In genomic region chr19:14479711-14480110, GRCm38 (mm10) we compare ENCODE assay signal across 27 mouse cellular contexts.
DNase-seq lines count a peak whose midpoint lies in the region; ATAC-seq and TF ChIP-seq lines count a peak whose summit lies in the region.
"Had no signal": no experiment of that assay in that cellular context is flagged by ENCODE, and none has a peak within 500 bp of the region (broad histone marks: within the 10 kb centered on the region; RNA-seq: fewer than 3 reads in every experiment).

No protein-coding gene starts in this region.

- peak; percentile 61 for DNase-seq in forebrain, embryonic 14.5 days (ENCODE audit: low spot score)
- peak; percentile 6 to 34 for DNase-seq in lung, adult 18-20 months
- no peak for DNase-seq in lung, postnatal 14 days
- peak; percentile 69 for DNase-seq in brain, embryonic 14.5 days (ENCODE audit: low read depth)
- DNase-seq in lung, postnatal 36 days = peak; percentile 41
- DNase-seq in layer of hippocampus, adult 11-12 months (ENCODE audit: low spot score) = no peak
- DNase-seq in ovary, adult 18-20 months (ENCODE audit: low spot score) = no peak
- DNase-seq: adrenal gland, adult 8-10 months; cerebellum, postnatal 36 days; gastrocnemius, adult 2 months; heart, postnatal 36 days; liver, embryonic 13.5 days; thymus, adult 18-20 months; thymus, postnatal 36 days had no signal

- H3K36me3 ChIP-seq in forebrain, embryonic 14.5 days (ENCODE audit: control insufficient read depth, insufficient read depth, low read length) = no peaks in the 10 kb centered on the region
- H3K36me3 ChIP-seq in forebrain, embryonic 12.5 days (replicated peaks) = no peaks in the 10 kb centered on the region
- H3K36me3 ChIP-seq: heart, embryonic 15.5 days; hindbrain, embryonic 13.5 days; kidney, embryonic 15.5 days; limb, embryonic 13.5 days; liver, embryonic 13.5 days; midbrain, embryonic 15.5 days; neural tube, embryonic 13.5 days had no signal

- H3K4me2 ChIP-seq in forebrain, embryonic 14.5 days (ENCODE audit: low read length) = no peak overlapping the region
- no peak overlapping the region for H3K4me2 ChIP-seq in forebrain, embryonic 12.5 days
- H3K4me2 ChIP-seq: heart, embryonic 15.5 days; hindbrain, embryonic 13.5 days; kidney, embryonic 15.5 days; limb, embryonic 13.5 days; liver, embryonic 13.5 days; midbrain, embryonic 15.5 days; neural tube, embryonic 13.5 days had no signal

- no peak for ATAC-seq in forebrain, embryonic 14.5 days
- no peak for ATAC-seq in forebrain, embryonic 12.5 days (ENCODE audit: low FRiP score)
- ATAC-seq: activated CD4-positive, CD25-positive, alpha-beta regulatory T cell, adult 4 months; midbrain, embryonic 15.5 days had no signal

- no peak for TF ChIP-seq POLR2A in brain, embryonic 14.5 days (IDR thresholded peaks at IDR 0.05; ENCODE audit: borderline replicate concordance, extremely low read depth, insufficient read depth, insufficient read length, poor library complexity, severe bottlenecking)

- no peak overlapping the region for H3K4me3 ChIP-seq in forebrain, embryonic 14.5 days (ENCODE audit: low read depth, low read length)
- H3K4me3 ChIP-seq in forebrain, embryonic 12.5 days (replicated peaks) = no peak overlapping the region
- H3K4me3 ChIP-seq: forebrain, embryonic 10.5 days; gastrocnemius, adult 2 months; heart, embryonic 15.5 days; hindbrain, embryonic 13.5 days; kidney, embryonic 15.5 days; limb, embryonic 13.5 days; liver, embryonic 13.5 days; megakaryocyte, embryonic 14.5 days; midbrain, embryonic 15.5 days; myocyte; neural tube, embryonic 13.5 days had no signal

- no peak for TF ChIP-seq CTCF in brain, embryonic 14.5 days (IDR thresholded peaks at IDR 0.05; ENCODE audit: borderline replicate concordance, extremely low read depth, insufficient read depth, insufficient read length)

- H3K9me3 ChIP-seq in forebrain, embryonic 14.5 days (replicated peaks; ENCODE audit: control insufficient read depth, low read length) = no peaks in the 10 kb centered on the region
- H3K9me3 ChIP-seq in forebrain, embryonic 12.5 days = no peaks in the 10 kb centered on the region
- H3K9me3 ChIP-seq: forebrain, embryonic 10.5 days; G1E; heart, embryonic 15.5 days; hindbrain, embryonic 13.5 days; kidney, embryonic 15.5 days; limb, embryonic 13.5 days; liver, embryonic 13.5 days; megakaryocyte, embryonic 14.5 days; midbrain, embryonic 15.5 days; neural tube, embryonic 13.5 days had no signal

- no peak overlapping the region for H3K27ac ChIP-seq in forebrain, embryonic 14.5 days (ENCODE audit: low read depth, low read length)
- no peak overlapping the region for H3K27ac ChIP-seq in forebrain, embryonic 12.5 days
- H3K27ac ChIP-seq: forebrain, embryonic 10.5 days; gastrocnemius, adult 2 months; heart, embryonic 15.5 days; hindbrain, embryonic 13.5 days; kidney, embryonic 15.5 days; liver, embryonic 13.5 days; midbrain, embryonic 15.5 days; neural tube, embryonic 13.5 days had no signal

- peaks cover 27% of the 10 kb centered on the region for H3K4me1 ChIP-seq in forebrain, embryonic 14.5 days (ENCODE audit: control insufficient read depth, insufficient read depth, low read length)
- peaks cover 34% of the 10 kb centered on the region for H3K4me1 ChIP-seq in forebrain, embryonic 12.5 days

- no peaks in the 10 kb centered on the region for H3K27me3 ChIP-seq in forebrain, embryonic 14.5 days (replicated peaks; ENCODE audit: control insufficient read depth, insufficient read depth, low read length)
- H3K27me3 ChIP-seq in forebrain, embryonic 12.5 days = no peaks in the 10 kb centered on the region
- H3K27me3 ChIP-seq: CH12.LX; heart, embryonic 15.5 days; hindbrain, embryonic 13.5 days; kidney, embryonic 15.5 days; limb, embryonic 13.5 days; liver, embryonic 13.5 days; megakaryocyte, embryonic 14.5 days; midbrain, embryonic 15.5 days; neural tube, embryonic 13.5 days had no signal

- no peak overlapping the region for H3K9ac ChIP-seq in forebrain, embryonic 14.5 days (ENCODE audit: low read length)
- H3K9ac ChIP-seq in forebrain, embryonic 12.5 days = no peak overlapping the region
- H3K9ac ChIP-seq: heart, embryonic 15.5 days; hindbrain, embryonic 13.5 days; kidney, embryonic 15.5 days; limb, embryonic 13.5 days; liver, embryonic 13.5 days; midbrain, embryonic 15.5 days; neural tube, embryonic 13.5 days had no signal

Comparison
In these comparisons a context has a peak if more than half of its experiments do, and no peak if none do; other contexts are left out.
1. DNase-seq: peak in forebrain, embryonic 14.5 days (single experiment), lung, adult 18-20 months (2 of 2), brain, embryonic 14.5 days (single experiment) and lung, postnatal 36 days (single experiment); none in lung, postnatal 14 days (single experiment), layer of hippocampus, adult 11-12 months (single experiment) and ovary, adult 18-20 months (single experiment).